12 mouse cellular contexts compared by ENCODE assay signal in the genomic region with DNA sequence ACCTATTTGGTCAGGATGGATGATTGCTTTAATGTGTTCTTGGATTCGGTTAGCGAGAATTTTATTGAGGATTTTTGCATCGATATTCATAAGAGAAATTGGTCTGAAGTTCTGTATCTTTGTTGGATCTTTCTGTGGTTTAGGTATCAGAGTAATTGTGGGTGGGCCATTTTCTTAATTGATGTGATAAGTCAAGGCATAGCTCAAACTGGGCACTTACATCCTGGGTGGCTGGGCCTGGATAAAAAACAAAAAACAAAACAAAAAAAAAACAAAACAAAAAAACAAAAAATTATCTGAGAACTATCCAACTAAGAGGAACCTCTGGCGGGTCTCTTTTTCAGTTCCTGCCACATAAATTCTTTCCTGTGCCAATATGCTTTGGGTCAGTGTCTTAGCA. TPM values are rescaled to one million over a fixed set of nuclear protein-coding genes. Genes with fewer than 3 reads are reported as not detected.
DNase-seq lines count a peak whose midpoint lies in the region; ATAC-seq and TF ChIP-seq lines count a peak whose summit lies in the region.
"Not testable (repeated sequence)": the region's sequence is repeated elsewhere in the genome, so short reads cannot be mapped to it uniquely, and the experiment has no call there.
"Had no signal": no experiment of that assay in that cellular context is flagged by ENCODE, and none has a peak within 500 bp of the region (broad histone marks: within the 10 kb centered on the region; RNA-seq: fewer than 3 reads in every experiment).

No protein-coding gene starts in this region.

- 0 out of 2 replicates have a peak, but pooled peaks have one; percentile 73 for ATAC-seq in embryonic facial prominence, embryonic 15.5 days (ENCODE audit: insufficient number of reproducible peaks, low FRiP score, low TSS enrichment, low read depth)
- peak; percentile 79 for ATAC-seq in heart, embryonic 12.5 days (ENCODE audit: insufficient number of reproducible peaks, low FRiP score)
- peak; percentile 70; the same call in 1 of the 2 replicates for ATAC-seq in hindbrain, embryonic 13.5 days (ENCODE audit: low FRiP score)
- ATAC-seq in intestine, postnatal 0 days, result peak; percentile 66
- ATAC-seq in limb, embryonic 14.5 days (ENCODE audit: low FRiP score, low read depth), result peak; percentile 80
- ATAC-seq in midbrain, embryonic 11.5 days (ENCODE audit: low FRiP score), result peak; percentile 64; the same call in 1 of the 2 replicates
- ATAC-seq in neural tube, embryonic 14.5 days (ENCODE audit: low read depth), result peak; percentile 61; the same call in 1 of the 2 replicates

- H3K27me3 ChIP-seq in embryonic facial prominence, embryonic 15.5 days; heart, embryonic 12.5 days (replicated peaks); hindbrain, embryonic 13.5 days; intestine, postnatal 0 days (replicated peaks; ENCODE audit: control insufficient read depth, insufficient read depth, low read length); limb, embryonic 14.5 days (ENCODE audit: control insufficient read depth, insufficient read depth, low read length); midbrain, embryonic 11.5 days (ENCODE audit: control insufficient read depth, insufficient read depth, low read length); neural tube, embryonic 14.5 days (ENCODE audit: control insufficient read depth, insufficient read depth, low read length): not testable (repeated sequence)

- TF ChIP-seq POLR2A in limb, embryonic 14.5 days (IDR thresholded peaks at IDR 0.05; ENCODE audit: borderline replicate concordance, extremely low read depth, insufficient read depth, insufficient read length), result not testable (repeated sequence)

- not testable (repeated sequence) for H3K9ac ChIP-seq in embryonic facial prominence, embryonic 15.5 days; heart, embryonic 12.5 days; hindbrain, embryonic 13.5 days; intestine, postnatal 0 days (ENCODE audit: low read depth, low read length); limb, embryonic 14.5 days (ENCODE audit: low read depth, low read length, severe bottlenecking); midbrain, embryonic 11.5 days (ENCODE audit: low read length); neural tube, embryonic 14.5 days (replicated peaks; ENCODE audit: low read depth, low read length)

- not testable (repeated sequence) for DNase-seq in limb, embryonic 14.5 days (ENCODE audit: low spot score); midbrain, embryonic 11.5 days (ENCODE audit: low spot score, missing footprints)

- not testable (repeated sequence) for H3K36me3 ChIP-seq in embryonic facial prominence, embryonic 15.5 days; heart, embryonic 12.5 days; hindbrain, embryonic 13.5 days; intestine, postnatal 0 days (ENCODE audit: control insufficient read depth, insufficient read depth); limb, embryonic 14.5 days (ENCODE audit: control insufficient read depth, insufficient read depth, low read length); midbrain, embryonic 11.5 days (ENCODE audit: control insufficient read depth, insufficient read depth, low read length); neural tube, embryonic 14.5 days (ENCODE audit: control insufficient read depth, insufficient read depth, low read length)

- H3K4me1 ChIP-seq in embryonic facial prominence, embryonic 15.5 days; heart, embryonic 12.5 days (replicated peaks); hindbrain, embryonic 13.5 days (replicated peaks); intestine, postnatal 0 days (replicated peaks; ENCODE audit: control insufficient read depth, insufficient read depth, low read length); limb, embryonic 14.5 days (ENCODE audit: control insufficient read depth, insufficient read depth, low read length); midbrain, embryonic 11.5 days (ENCODE audit: control insufficient read depth, insufficient read depth, low read length); neural tube, embryonic 14.5 days (ENCODE audit: control insufficient read depth, insufficient read depth, low read length): not testable (repeated sequence)

- 80% methylated on average over 4 of the region's 4 CpGs for WGBS in embryonic facial prominence, embryonic 15.5 days
- 69% methylated on average over 4 of the region's 4 CpGs for WGBS in heart, embryonic 12.5 days
- WGBS in hindbrain, embryonic 13.5 days, result 87% methylated on average over 4 of the region's 4 CpGs
- 87% methylated on average over 2 of the region's 4 CpGs for WGBS in intestine, postnatal 0 days
- WGBS in limb, embryonic 14.5 days, result 83% methylated on average over 2 of the region's 4 CpGs
- WGBS in midbrain, embryonic 11.5 days, result 85% methylated on average over 2 of the region's 4 CpGs
- WGBS in neural tube, embryonic 14.5 days, result 81% methylated on average over 2 of the region's 4 CpGs

- not testable (repeated sequence) for H3K27ac ChIP-seq in embryonic facial prominence, embryonic 15.5 days (replicated peaks); heart, embryonic 12.5 days (ENCODE audit: poor library complexity, severe bottlenecking); hindbrain, embryonic 13.5 days; intestine, postnatal 0 days (ENCODE audit: low read depth, low read length); limb, embryonic 14.5 days (replicated peaks; ENCODE audit: low read depth, low read length); midbrain, embryonic 11.5 days (ENCODE audit: low read depth, low read length); neural tube, embryonic 14.5 days (ENCODE audit: low read depth, low read length)

- not testable (repeated sequence) for TF ChIP-seq CTCF in intestine, postnatal 0 days (IDR thresholded peaks at IDR 0.05; ENCODE audit: low read depth)

- not testable (repeated sequence) for H3K4me3 ChIP-seq in embryonic facial prominence, embryonic 15.5 days (replicated peaks); heart, embryonic 12.5 days; hindbrain, embryonic 13.5 days; intestine, postnatal 0 days (ENCODE audit: low read depth, low read length); limb, embryonic 14.5 days (replicated peaks; ENCODE audit: low read length); midbrain, embryonic 11.5 days (ENCODE audit: low read depth, low read length); neural tube, embryonic 14.5 days (ENCODE audit: low read depth, low read length)

- H3K4me2 ChIP-seq in embryonic facial prominence, embryonic 15.5 days (replicated peaks); heart, embryonic 12.5 days; hindbrain, embryonic 13.5 days; intestine, postnatal 0 days (replicated peaks; ENCODE audit: low read depth); limb, embryonic 14.5 days (replicated peaks; ENCODE audit: low read depth, low read length, severe bottlenecking); midbrain, embryonic 11.5 days; neural tube, embryonic 14.5 days (ENCODE audit: low read depth, low read length): not testable (repeated sequence)

- H3K9me3 ChIP-seq in embryonic facial prominence, embryonic 15.5 days (replicated peaks); intestine, postnatal 0 days (ENCODE audit: control insufficient read depth); limb, embryonic 14.5 days (ENCODE audit: control insufficient read depth, low read length); midbrain, embryonic 11.5 days (ENCODE audit: control insufficient read depth, low read length); neural tube, embryonic 14.5 days (ENCODE audit: control insufficient read depth, low read length): not testable (repeated sequence)
- H3K9me3 ChIP-seq in heart, embryonic 12.5 days (replicated peaks), result peaks cover 26% of the 10 kb centered on the region
- H3K9me3 ChIP-seq in hindbrain, embryonic 13.5 days, result peaks cover 26% of the 10 kb centered on the region

RNA-seq across cellular contexts. Expression of gene 4930572O03Rik, which starts 20.9 kb away (rescaled TPM):
- not detected in 2 replicates for polyA plus RNA-seq in embryonic facial prominence, embryonic 15.5 days (2015; fragmentation: Nextera tagmentation; extraction: Ambion mirVana)
- not detected in 2 replicates for polyA plus RNA-seq in heart, embryonic 12.5 days (2016; fragmentation: Nextera tagmentation; extraction: Ambion mirVana)
- polyA plus RNA-seq in hindbrain, embryonic 13.5 days (2015; fragmentation: Nextera tagmentation; extraction: Ambion mirVana), result not detected in 2 replicates
- not detected in 2 replicates for polyA plus RNA-seq in intestine, postnatal 0 days (2015; fragmentation: Nextera tagmentation; extraction: Ambion mirVana)
- not detected in 2 replicates for polyA plus RNA-seq in limb, embryonic 14.5 days (2012; rRNA removed)
- not detected in 2 replicates for polyA plus RNA-seq in limb, embryonic 14.5 days (2014; fragmentation: Nextera tagmentation; extraction: Ambion mirVana)
- polyA plus RNA-seq in midbrain, embryonic 11.5 days (2014; fragmentation: Nextera tagmentation; extraction: Ambion mirVana), result not detected in 2 replicates
- polyA plus RNA-seq in neural tube, embryonic 14.5 days (2014; fragmentation: Nextera tagmentation; extraction: Ambion mirVana), result not detected in 2 replicates
- polyA plus RNA-seq: C2C12; erythroblast, embryonic 14.5 days; liver, embryonic 13.5 days; lung, embryonic 16.5 days; midbrain, embryonic 12.5 days had no signal

RNA-seq across cellular contexts. Expression of gene Speer4c, which starts 36.3 kb away (rescaled TPM):
- 0.16 and 0.17 TPM in 2 replicates for polyA plus RNA-seq in embryonic facial prominence, embryonic 15.5 days (2015; fragmentation: Nextera tagmentation; extraction: Ambion mirVana)
- not detected in 2 replicates for polyA plus RNA-seq in heart, embryonic 12.5 days (2016; fragmentation: Nextera tagmentation; extraction: Ambion mirVana)
- not detected in 2 replicates for polyA plus RNA-seq in hindbrain, embryonic 13.5 days (2015; fragmentation: Nextera tagmentation; extraction: Ambion mirVana)
- polyA plus RNA-seq in intestine, postnatal 0 days (2015; fragmentation: Nextera tagmentation; extraction: Ambion mirVana), result not detected in 2 replicates
- polyA plus RNA-seq in limb, embryonic 14.5 days (2012; rRNA removed), result 0.05 TPM in 1 of 2 replicates, not detected in the other
- polyA plus RNA-seq in limb, embryonic 14.5 days (2014; fragmentation: Nextera tagmentation; extraction: Ambion mirVana), result not detected in 2 replicates
- not detected in 2 replicates for polyA plus RNA-seq in midbrain, embryonic 11.5 days (2014; fragmentation: Nextera tagmentation; extraction: Ambion mirVana)
- polyA plus RNA-seq in neural tube, embryonic 14.5 days (2014; fragmentation: Nextera tagmentation; extraction: Ambion mirVana), result not detected in 2 replicates
- polyA plus RNA-seq: C2C12; erythroblast, embryonic 14.5 days; liver, embryonic 13.5 days; lung, embryonic 16.5 days; midbrain, embryonic 12.5 days had no signal

RNA-seq across cellular contexts. Expression of gene Speer4d, which starts 58.9 kb away (rescaled TPM):
- polyA plus RNA-seq in embryonic facial prominence, embryonic 15.5 days (2015; fragmentation: Nextera tagmentation; extraction: Ambion mirVana), result 0.33 TPM in 1 of 2 replicates, not detected in the other
- 0.50 TPM in 1 of 2 replicates, not detected in the other for polyA plus RNA-seq in heart, embryonic 12.5 days (2016; fragmentation: Nextera tagmentation; extraction: Ambion mirVana)
- polyA plus RNA-seq in hindbrain, embryonic 13.5 days (2015; fragmentation: Nextera tagmentation; extraction: Ambion mirVana), result not detected in 2 replicates
- not detected in 2 replicates for polyA plus RNA-seq in intestine, postnatal 0 days (2015; fragmentation: Nextera tagmentation; extraction: Ambion mirVana)
- not detected in 2 replicates for polyA plus RNA-seq in limb, embryonic 14.5 days (2012; rRNA removed)
- not detected in 2 replicates for polyA plus RNA-seq in limb, embryonic 14.5 days (2014; fragmentation: Nextera tagmentation; extraction: Ambion mirVana)
- not detected in 2 replicates for polyA plus RNA-seq in midbrain, embryonic 11.5 days (2014; fragmentation: Nextera tagmentation; extraction: Ambion mirVana)
- polyA plus RNA-seq in neural tube, embryonic 14.5 days (2014; fragmentation: Nextera tagmentation; extraction: Ambion mirVana), result not detected in 2 replicates
- polyA plus RNA-seq: C2C12; erythroblast, embryonic 14.5 days; liver, embryonic 13.5 days; lung, embryonic 16.5 days; midbrain, embryonic 12.5 days had no signal
